Mouse (Mus musculus): Measurements from ENCODE around the gene Ankar.

Gene Ankar

DNA sequence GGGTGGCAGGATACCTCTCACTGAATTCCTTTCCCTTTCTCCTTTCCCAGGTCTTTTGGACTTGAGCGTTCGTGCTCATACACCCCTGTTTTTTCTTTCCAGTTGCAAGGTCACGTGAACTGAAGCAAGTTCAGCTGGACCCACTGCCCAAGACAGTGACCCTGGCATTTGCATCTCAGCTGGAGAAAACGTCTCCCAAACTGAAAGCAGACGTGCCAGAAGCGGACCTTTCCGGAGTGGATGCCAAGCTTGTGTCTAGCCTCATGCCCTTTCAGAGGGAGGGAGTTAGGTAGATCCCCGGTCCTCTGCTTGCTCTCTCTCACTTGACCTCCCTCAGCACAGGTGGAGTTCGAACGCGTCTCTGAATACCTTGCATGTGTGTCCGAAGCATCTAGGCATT, 104.7 kb downstream of the Ankar start:
- in situ Hi-C loops (cut with MboI, MseI), result loop anchor here (25.0 kb wide), 1 partner anchor 1483 kb away; the partner anchor contains the start of gene Bard1

- in situ Hi-C loops (cut with MboI, MseI), result loop anchor here (25.0 kb wide), 1 partner anchor 1481 kb away; the partner anchor contains the start of gene Bard1
These were observed 106.9 kb downstream of the Ankar start for GRCm38 (mm10) chr1:72593340-72593951.

All from regulatory T cell (primary cell).